Mouse (Mus musculus): ENCODE measurements around the gene Abi1.

The Abi1 gene

DNA sequence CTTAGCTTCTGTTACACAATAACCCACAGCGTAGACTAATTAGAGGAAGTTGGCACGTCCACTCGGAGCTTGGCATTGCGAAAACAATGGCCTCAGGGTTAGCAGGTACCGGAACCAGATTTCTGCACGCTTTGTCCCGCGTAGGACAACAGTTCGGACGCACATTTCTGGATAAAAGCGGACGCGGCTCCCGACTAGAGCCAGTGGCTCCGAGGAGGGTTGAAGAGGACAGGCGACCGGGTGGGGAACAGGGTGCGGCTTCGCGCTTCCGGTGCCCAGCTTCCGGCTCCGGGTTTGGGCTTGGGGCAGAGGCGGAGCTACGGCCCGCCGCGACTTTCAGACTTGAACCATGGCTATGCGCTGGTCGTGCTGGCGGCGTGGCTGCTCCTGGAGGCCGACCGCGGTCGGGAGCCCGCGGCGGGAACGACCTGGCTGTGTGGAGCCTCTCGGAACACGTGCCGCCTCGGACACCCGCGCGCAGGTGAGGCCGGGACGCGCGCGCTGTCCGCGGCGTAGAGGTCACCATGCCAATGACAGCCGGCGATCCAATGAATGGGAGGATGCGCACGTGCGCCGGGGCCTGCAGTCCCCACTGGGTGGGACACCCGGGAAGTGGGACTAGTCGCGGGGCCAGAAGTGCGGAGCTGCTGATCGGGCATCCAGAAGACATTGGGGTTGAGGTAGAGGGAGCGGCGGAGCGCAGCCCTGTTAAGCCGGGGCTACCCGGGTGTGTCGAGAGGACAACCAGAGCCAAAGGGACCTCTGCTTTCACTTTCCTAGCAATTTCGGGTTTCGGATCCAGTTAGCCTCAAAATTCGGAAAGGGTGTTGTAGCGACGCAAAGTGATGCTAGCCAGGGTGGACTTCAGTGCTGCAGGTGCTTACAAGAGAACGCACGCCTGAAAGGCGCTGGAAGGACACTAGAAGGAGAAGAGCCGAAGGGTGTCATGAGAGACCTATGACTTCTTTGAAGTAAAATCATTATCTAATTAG lies 144.5 kb downstream of the Abi1 start, which contains the start of gene Pdss1:
Pdss1 (plus strand) TSS at position 241 of the 992 bp plus-strand sequence.
- in situ Hi-C loops (cut with MboI; ENCODE audit: low pct_unique_long_range_greater_than_20kb in 1 of 2, low sequenced_read_pairs in 2 of 2, unreplicated experiment in 1 of 2) = no loop called here

GRCm38 (mm10) chr2:22894932-22895281 lies 145.1 kb downstream of the Abi1 start:
- in situ Hi-C loops (cut with MboI; ENCODE audit: low pct_unique_long_range_greater_than_20kb in 1 of 2, low sequenced_read_pairs in 2 of 2, unreplicated experiment in 1 of 2) = no loop called here

Measured in mouse embryonic stem cell (cell line).